Mouse (Mus musculus): ENCODE data around the gene Arhgap5. TPM values are rescaled to one million over a fixed set of nuclear protein-coding genes. Genes with fewer than 3 reads are reported as not detected.
A peak's percentile ranks its signal among the peaks of the same experiment; 100 is the strongest.

Gene Arhgap5
- polyA plus RNA-seq, 1 experiment, result 9.9 TPM

DNA sequence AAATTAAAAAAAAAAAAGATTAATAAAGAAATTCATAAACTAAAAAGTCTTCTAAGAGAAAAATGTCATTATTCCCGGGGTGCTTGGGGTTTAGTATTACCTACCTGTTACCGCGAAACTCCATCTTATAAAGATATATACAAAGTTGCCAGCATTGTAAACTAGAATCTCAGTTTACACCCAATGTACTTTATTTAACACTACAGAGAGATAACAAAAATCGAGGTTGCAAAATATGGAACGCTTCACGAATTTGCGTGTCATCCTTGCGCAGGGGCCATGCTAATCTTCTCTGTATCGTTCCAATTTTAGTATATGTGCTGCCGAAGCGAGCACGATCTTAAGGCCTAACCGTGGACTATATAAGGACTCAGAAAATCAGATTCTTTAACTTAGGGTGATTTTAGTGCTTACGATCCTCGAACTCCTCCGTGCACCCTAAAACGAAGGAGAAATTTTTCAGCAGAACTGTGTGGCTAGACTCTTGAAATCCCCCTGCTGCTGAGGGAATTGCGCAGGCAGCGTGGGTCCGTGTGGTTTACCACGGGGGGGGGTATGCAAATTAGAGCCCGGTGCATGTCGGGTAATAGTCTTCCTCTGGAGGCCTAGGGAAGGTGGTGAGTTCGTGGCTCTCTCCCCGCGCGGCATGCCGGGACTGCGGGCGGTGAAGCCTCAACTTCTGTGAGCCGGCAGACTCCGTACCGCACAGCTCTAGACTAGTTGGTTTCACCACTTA, 100.7 kb downstream of the Arhgap5 start:
- Histone ChIP-seq H3K79me2 (ENCODE audit: control insufficient read depth, insufficient read depth) (no peaks in the 10 kb centered on the region), H3K27me3 (ENCODE audit: control insufficient read depth, insufficient read depth, insufficient read length) (no peaks in the 10 kb centered on the region), H3ac (ENCODE audit: control insufficient read depth, insufficient read length) (no peak overlapping the region), H3K4me3 (peak overlapping the region; percentile 59), H3K4me2 (ENCODE audit: low read depth) (peak overlapping the region; percentile 95), H3K36me3 (ENCODE audit: control insufficient read depth, insufficient read depth) (no peaks in the 10 kb centered on the region)
- TF ChIP-seq SRF (IDR thresholded peaks at IDR 0.05; ENCODE audit: control insufficient read depth, insufficient read length, low read depth) (no peak), USF1 (IDR thresholded peaks at IDR 0.05; ENCODE audit: low read depth) (no peak), POLR2AphosphoS2 (IDR thresholded peaks at IDR 0.05; ENCODE audit: insufficient read length, low read depth) (peak; percentile 64), POLR2A (IDR thresholded peaks at IDR 0.05; ENCODE audit: insufficient read length, low read depth) (peak; percentile 80)

DNA sequence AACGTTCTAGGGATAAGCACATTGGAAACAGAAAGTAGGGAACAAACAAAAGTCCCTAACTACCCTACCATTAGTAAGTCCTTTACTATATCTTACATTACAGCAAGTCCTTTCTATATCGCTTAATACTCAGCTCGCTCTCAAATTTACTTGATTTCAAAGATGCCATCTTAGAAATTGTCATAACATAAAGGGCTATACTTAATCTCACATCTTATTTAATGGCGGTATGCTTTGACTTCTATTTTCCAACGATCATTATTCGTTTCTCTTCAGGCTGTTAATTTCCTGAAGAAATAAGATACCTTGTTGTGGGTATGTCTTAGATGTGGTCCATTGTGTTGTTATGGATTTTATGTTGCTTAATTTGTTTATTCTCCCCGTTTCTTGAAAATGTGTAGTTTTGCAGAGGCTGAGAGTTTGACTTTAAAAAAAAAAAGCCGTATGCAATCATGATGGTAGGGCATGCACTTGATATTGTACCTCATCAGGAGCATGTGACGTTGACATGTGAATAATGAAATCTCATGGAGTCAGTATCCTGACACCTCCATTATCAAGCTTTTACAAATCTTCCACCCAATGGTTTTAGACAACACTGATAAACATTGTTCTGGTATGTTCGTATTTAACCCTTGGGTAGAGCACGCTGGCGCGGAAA, 101.3 kb downstream of the Arhgap5 start:
- Histone ChIP-seq H3K79me2 (ENCODE audit: control insufficient read depth, insufficient read depth) (no peaks in the 10 kb centered on the region), H3K4me2 (ENCODE audit: low read depth) (peak overlapping the region; percentile 54), H3ac (ENCODE audit: control insufficient read depth, insufficient read length) (no peak overlapping the region), H3K36me3 (ENCODE audit: control insufficient read depth, insufficient read depth) (no peaks in the 10 kb centered on the region), H3K27me3 (ENCODE audit: control insufficient read depth, insufficient read depth, insufficient read length) (no peaks in the 10 kb centered on the region), H3K4me3 (peak overlapping the region; percentile 59)
- TF ChIP-seq MAX (IDR thresholded peaks at IDR 0.05; ENCODE audit: low read depth), result no peak

DNA sequence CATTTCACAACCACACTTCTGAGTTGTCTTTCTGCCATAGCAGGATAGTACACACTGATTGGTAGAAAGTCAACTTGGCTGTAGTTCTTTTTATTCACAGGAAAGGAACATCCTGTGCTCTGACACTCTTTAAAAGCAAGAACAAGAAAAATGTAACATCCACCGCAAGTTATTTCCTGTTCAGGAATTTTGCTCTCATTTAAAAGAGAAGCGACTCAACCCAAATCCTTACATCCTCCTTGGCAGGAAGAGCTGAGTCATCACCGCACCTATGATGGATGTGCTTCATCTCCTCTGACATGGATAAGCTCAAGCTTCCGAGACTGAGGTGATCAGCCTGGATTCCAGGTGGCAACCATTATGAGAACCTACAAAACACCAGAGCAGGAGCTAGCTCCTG, 103.6 kb downstream of the Arhgap5 start:
- no peak overlapping the region for H3K4me3 ChIP-seq
- no peak overlapping the region for H3ac ChIP-seq (ENCODE audit: control insufficient read depth, insufficient read length)
- H3K36me3 ChIP-seq (ENCODE audit: control insufficient read depth, insufficient read depth), result no peaks in the 10 kb centered on the region
- TF ChIP-seq E2F4 (IDR thresholded peaks at IDR 0.05; ENCODE audit: insufficient read depth) (no peak), USF1 (IDR thresholded peaks at IDR 0.05; ENCODE audit: low read depth) (no peak), CEBPB (IDR thresholded peaks at IDR 0.05; ENCODE audit: insufficient read depth, poor library complexity, severe bottlenecking) (no peak), TCF3 (IDR thresholded peaks at IDR 0.05; ENCODE audit: insufficient read length, low read depth) (no peak), REST (IDR thresholded peaks at IDR 0.05; ENCODE audit: insufficient read depth, insufficient read length) (no peak), POLR2AphosphoS2 (IDR thresholded peaks at IDR 0.05; ENCODE audit: insufficient read length, low read depth) (no peak), SRF (IDR thresholded peaks at IDR 0.05; ENCODE audit: control insufficient read depth, insufficient read length, low read depth) (no peak)
- no peaks in the 10 kb centered on the region for H3K27me3 ChIP-seq (ENCODE audit: control insufficient read depth, insufficient read depth, insufficient read length)
- H3K79me2 ChIP-seq (ENCODE audit: control insufficient read depth, insufficient read depth), result no peaks in the 10 kb centered on the region
- no peak overlapping the region for H3K4me2 ChIP-seq (ENCODE audit: low read depth)

DNA sequence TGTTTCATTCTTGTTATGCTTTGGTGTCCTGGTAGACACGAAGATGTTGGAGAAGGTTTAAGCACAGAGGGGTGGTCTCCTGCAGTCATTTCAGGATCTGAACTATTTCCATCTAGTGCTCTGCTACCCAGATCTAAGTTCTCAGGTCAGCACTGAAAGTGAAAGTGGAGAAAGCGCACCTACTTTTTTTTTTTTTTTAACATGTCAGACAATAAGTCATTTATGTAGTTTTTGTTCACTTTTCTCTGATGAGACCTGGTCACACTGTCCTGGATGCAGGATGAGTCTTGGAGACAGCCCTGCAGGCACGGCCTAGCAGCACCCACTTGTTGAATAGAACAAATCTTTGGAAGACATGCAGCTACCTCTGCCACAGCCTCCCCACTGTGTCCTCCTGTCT, 111.9 kb downstream of the Arhgap5 start:
- Histone ChIP-seq H3K36me3 (ENCODE audit: control insufficient read depth, insufficient read depth) (no peaks in the 10 kb centered on the region), H3K4me3 (no peak overlapping the region), H3K4me2 (ENCODE audit: low read depth) (no peak overlapping the region), H3K27me3 (ENCODE audit: control insufficient read depth, insufficient read depth, insufficient read length) (no peaks in the 10 kb centered on the region), H3K79me2 (ENCODE audit: control insufficient read depth, insufficient read depth) (no peaks in the 10 kb centered on the region), H3ac (ENCODE audit: control insufficient read depth, insufficient read length) (no peak overlapping the region)
- TF ChIP-seq MYOD1 (IDR thresholded peaks at IDR 0.05; ENCODE audit: control insufficient read depth in 1 of 3, insufficient read length in 2 of 3, low read depth in 2 of 3) (no peak), TCF12 (IDR thresholded peaks at IDR 0.05; ENCODE audit: insufficient read depth, poor library complexity, severe bottlenecking) (no peak), CEBPB (IDR thresholded peaks at IDR 0.05; ENCODE audit: insufficient read depth, poor library complexity, severe bottlenecking) (no peak), MYOG (IDR thresholded peaks at IDR 0.05; ENCODE audit: control insufficient read depth in 1 of 3, insufficient read depth in 1 of 3, insufficient read length in 2 of 3, low read depth in 2 of 3) (no peak), POLR2A (IDR thresholded peaks at IDR 0.05; ENCODE audit: insufficient read length, low read depth) (no peak), SRF (IDR thresholded peaks at IDR 0.05; ENCODE audit: control insufficient read depth, insufficient read length, low read depth) (no peak), MAX (IDR thresholded peaks at IDR 0.05; ENCODE audit: low read depth) (no peak), POLR2AphosphoS2 (IDR thresholded peaks at IDR 0.05; ENCODE audit: insufficient read length, low read depth) (no peak), REST (IDR thresholded peaks at IDR 0.05; ENCODE audit: insufficient read depth, insufficient read length) (no peak), TCF3 (IDR thresholded peaks at IDR 0.05; ENCODE audit: insufficient read length, low read depth) (no peak), USF1 (IDR thresholded peaks at IDR 0.05; ENCODE audit: low read depth) (no peak), E2F4 (IDR thresholded peaks at IDR 0.05; ENCODE audit: insufficient read depth) (no peak)

DNA sequence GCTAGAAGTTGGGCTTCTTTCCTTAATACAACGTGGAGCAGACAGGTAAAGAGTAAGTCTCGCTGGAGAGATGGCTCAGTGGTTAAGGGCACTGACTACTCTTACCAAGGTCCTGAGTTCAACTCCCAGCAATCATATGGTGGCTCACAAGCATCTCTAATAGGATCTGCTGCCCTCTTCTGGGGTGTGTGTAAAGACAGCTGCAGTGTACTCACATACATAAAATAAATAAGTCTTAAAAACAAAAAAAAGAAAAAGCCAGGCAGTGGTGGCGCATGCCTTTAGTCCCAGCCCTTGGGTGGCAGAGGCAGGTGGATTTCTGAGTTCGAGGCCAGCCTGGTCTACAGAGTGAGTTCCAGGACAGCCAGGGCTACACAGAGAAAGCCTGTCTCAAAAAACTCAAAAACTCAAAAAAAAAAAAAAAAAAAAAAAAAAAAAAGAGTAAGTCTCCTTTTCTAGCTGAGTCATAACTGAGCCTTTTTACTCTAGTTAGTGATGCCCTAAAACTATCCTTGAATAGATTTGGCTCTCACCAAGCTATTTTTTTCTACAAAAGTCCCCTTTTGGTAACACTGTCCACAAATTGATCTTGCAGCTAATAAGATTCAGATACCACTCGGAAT, 114.8 kb downstream of the Arhgap5 start:
- Histone ChIP-seq H3K79me2 (ENCODE audit: control insufficient read depth, insufficient read depth) (no peaks in the 10 kb centered on the region), H3K27me3 (ENCODE audit: control insufficient read depth, insufficient read depth, insufficient read length) (no peaks in the 10 kb centered on the region), H3ac (ENCODE audit: control insufficient read depth, insufficient read length) (no peak overlapping the region), H3K4me3 (no peak overlapping the region), H3K36me3 (ENCODE audit: control insufficient read depth, insufficient read depth) (no peaks in the 10 kb centered on the region), H3K4me2 (ENCODE audit: low read depth) (no peak overlapping the region)
- TF ChIP-seq REST (IDR thresholded peaks at IDR 0.05; ENCODE audit: insufficient read depth, insufficient read length) (no peak), SRF (IDR thresholded peaks at IDR 0.05; ENCODE audit: control insufficient read depth, insufficient read length, low read depth) (no peak), MAX (IDR thresholded peaks at IDR 0.05; ENCODE audit: low read depth) (no peak), E2F4 (IDR thresholded peaks at IDR 0.05; ENCODE audit: insufficient read depth) (no peak), USF1 (IDR thresholded peaks at IDR 0.05; ENCODE audit: low read depth) (no peak), POLR2A (IDR thresholded peaks at IDR 0.05; ENCODE audit: insufficient read length, low read depth) (no peak), TCF12 (IDR thresholded peaks at IDR 0.05; ENCODE audit: insufficient read depth, poor library complexity, severe bottlenecking) (no peak), POLR2AphosphoS2 (IDR thresholded peaks at IDR 0.05; ENCODE audit: insufficient read length, low read depth) (no peak), MYOD1 (IDR thresholded peaks at IDR 0.05; ENCODE audit: control insufficient read depth in 1 of 3, insufficient read length in 2 of 3, low read depth in 2 of 3) (no peak), TCF3 (IDR thresholded peaks at IDR 0.05; ENCODE audit: insufficient read length, low read depth) (no peak), MYOG (IDR thresholded peaks at IDR 0.05; ENCODE audit: control insufficient read depth in 1 of 3, insufficient read depth in 1 of 3, insufficient read length in 2 of 3, low read depth in 2 of 3) (no peak)
